Comparison of ENCODE assay signal across 10 mouse cellular contexts in genomic region chr19:7110875-7111274, GRCm38 (mm10). TPM values are rescaled to one million over a fixed set of nuclear protein-coding genes. Genes with fewer than 3 reads are reported as not detected.
DNase-seq lines count a peak whose midpoint lies in the region; ATAC-seq and TF ChIP-seq lines count a peak whose summit lies in the region.
"Had no signal": no experiment of that assay in that cellular context is flagged by ENCODE, and none has a peak within 500 bp of the region (broad histone marks: within the 10 kb centered on the region; RNA-seq: fewer than 3 reads in every experiment).

No protein-coding gene starts in this region.

- H3K4me3 ChIP-seq in heart, embryonic 11.5 days (ENCODE audit: low read depth, low read length), result no peak overlapping the region
- no peak overlapping the region for H3K4me3 ChIP-seq in lung, postnatal 0 days (ENCODE audit: low read depth, low read length)
- no peak overlapping the region for H3K4me3 ChIP-seq in lung, adult 2 months (replicated peaks; ENCODE audit: extremely low read depth, low read depth, low read length)
- H3K4me3 ChIP-seq: neural tube, embryonic 15.5 days had no signal

- DNase-seq in heart, postnatal 14 days, result no peak
- DNase-seq in lung, postnatal 0 days (ENCODE audit: low spot score), result peak; percentile 59
- no peak for DNase-seq in lung, adult 2 months
- DNase-seq in gonadal fat pad, adult 2 months (ENCODE audit: low read depth), result peak; percentile 26
- DNase-seq in lung, postnatal 36 days, result peak; percentile 30
- DNase-seq in urinary bladder, postnatal 4 days (ENCODE audit: low spot score in 2 of 2), result no peak
- no peak for DNase-seq in layer of hippocampus, adult 9-10 months (ENCODE audit: low spot score)
- DNase-seq: cerebellum, postnatal 36 days had no signal

- H3K27ac ChIP-seq in heart, embryonic 11.5 days (ENCODE audit: low read depth, low read length), result 0 out of 2 replicates have a peak overlapping the region, but pooled peaks have one; percentile 10
- H3K27ac ChIP-seq in lung, postnatal 0 days (ENCODE audit: low read length), result no peak overlapping the region
- H3K27ac ChIP-seq: neural tube, embryonic 15.5 days had no signal

- H3K4me2 ChIP-seq in heart, embryonic 11.5 days, result no peak overlapping the region
- no peak overlapping the region for H3K4me2 ChIP-seq in lung, postnatal 0 days (replicated peaks; ENCODE audit: low read depth, low read length)
- H3K4me2 ChIP-seq: neural tube, embryonic 15.5 days had no signal

- H3K36me3 ChIP-seq in heart, embryonic 11.5 days (ENCODE audit: control insufficient read depth, insufficient read depth, low read length), result no peaks in the 10 kb centered on the region
- H3K36me3 ChIP-seq in lung, postnatal 0 days (ENCODE audit: insufficient read depth, low read length), result no peaks in the 10 kb centered on the region
- H3K36me3 ChIP-seq: neural tube, embryonic 15.5 days had no signal

- TF ChIP-seq POLR2A in lung, adult 2 months (IDR thresholded peaks at IDR 0.05; ENCODE audit: borderline replicate concordance, extremely low read depth, low read depth, low read length), result no peak

- H3K4me1 ChIP-seq in heart, embryonic 11.5 days (ENCODE audit: control insufficient read depth, insufficient read depth, low read length), result peaks cover 19% of the 10 kb centered on the region
- H3K4me1 ChIP-seq in lung, postnatal 0 days (ENCODE audit: insufficient read depth, low read depth, low read length), result peaks cover 8% of the 10 kb centered on the region; the same call in 1 of the 2 replicates
- peaks cover 2% of the 10 kb centered on the region; the same call in 1 of the 2 replicates for H3K4me1 ChIP-seq in lung, adult 2 months (ENCODE audit: control insufficient read depth, insufficient read depth, low read length)

- no peak for ATAC-seq in heart, embryonic 11.5 days (replicated peaks; ENCODE audit: insufficient number of reproducible peaks, low FRiP score, low TSS enrichment)
- ATAC-seq in lung, postnatal 0 days, result peak; percentile 58

- WGBS in heart, embryonic 11.5 days (ENCODE audit: insufficient replicate concordance), result 65% methylated on average over 6 of the region's 6 CpGs
- 38% methylated on average over 6 of the region's 6 CpGs for WGBS in lung, postnatal 0 days
- 64% methylated on average over 6 of the region's 6 CpGs for WGBS in lung, adult 2 months

- no peak for TF ChIP-seq EP300 in lung, postnatal 0 days (IDR thresholded peaks at IDR 0.05)

- no peaks in the 10 kb centered on the region for H3K9me3 ChIP-seq in heart, embryonic 11.5 days (replicated peaks; ENCODE audit: control insufficient read depth, low read length)
- H3K9me3 ChIP-seq in lung, postnatal 0 days (ENCODE audit: low read length), result no peaks in the 10 kb centered on the region
- H3K9me3 ChIP-seq: neural tube, embryonic 15.5 days had no signal

- H3K27me3 ChIP-seq in heart, embryonic 11.5 days (ENCODE audit: control insufficient read depth, insufficient read depth, low read length), result peaks cover 6% of the 10 kb centered on the region; the same call in 1 of the 2 replicates
- no peaks in the 10 kb centered on the region for H3K27me3 ChIP-seq in lung, postnatal 0 days (replicated peaks; ENCODE audit: insufficient read depth, low read length)
- H3K27me3 ChIP-seq: neural tube, embryonic 15.5 days had no signal

- intact Hi-C loops in heart, postnatal 14 days (cut with DNase I), result no loop called here

- H3K9ac ChIP-seq in heart, embryonic 11.5 days (ENCODE audit: low read depth, low read length), result 0 out of 2 replicates have a peak overlapping the region, but pooled peaks have one; percentile 34
- no peak overlapping the region for H3K9ac ChIP-seq in lung, postnatal 0 days (replicated peaks; ENCODE audit: low read depth)
- H3K9ac ChIP-seq: neural tube, embryonic 15.5 days had no signal

- TF ChIP-seq CTCF in lung, postnatal 0 days (IDR thresholded peaks at IDR 0.05), result no peak
- no peak for TF ChIP-seq CTCF in lung, adult 2 months (IDR thresholded peaks at IDR 0.05; ENCODE audit: insufficient read depth, low read length)

RNA-seq across cellular contexts. Expression of gene Flrt1, which starts 5.3 kb away (rescaled TPM):
- 0.79 and 0.97 TPM in 2 replicates for polyA plus RNA-seq in heart, embryonic 11.5 days (2014; fragmentation: Nextera tagmentation; extraction: Ambion mirVana)
- total RNA-seq in heart, postnatal 14 days (2021), result 1 to 10 TPM in 1 of 2 experiments, under 1 TPM in 1; 0.98 to 1.0 TPM
- polyA plus RNA-seq in lung, postnatal 0 days (2015; fragmentation: Nextera tagmentation; extraction: Ambion mirVana), result 0.17 and 0.19 TPM in 2 replicates
- 0.29 and 0.40 TPM in 2 replicates for polyA plus RNA-seq in lung, adult 2 months (2012; rRNA removed)
- polyA plus RNA-seq in gonadal fat pad, adult 2 months (2012; rRNA removed), result 0.51 and 0.91 TPM in 2 replicates

RNA-seq across cellular contexts. Expression of gene Macrod1, which starts 54.3 kb away (rescaled TPM):
- 13.3 and 16.7 TPM in 2 replicates for polyA plus RNA-seq in heart, embryonic 11.5 days (2014; fragmentation: Nextera tagmentation; extraction: Ambion mirVana)
- total RNA-seq in heart, postnatal 14 days (2021), result 100 to 1,000 TPM; 181 to 186 TPM
- 16.0 and 19.4 TPM in 2 replicates for polyA plus RNA-seq in lung, postnatal 0 days (2015; fragmentation: Nextera tagmentation; extraction: Ambion mirVana)
- 42.0 and 44.3 TPM in 2 replicates for polyA plus RNA-seq in lung, adult 2 months (2012; rRNA removed)
- 29.9 and 42.2 TPM in 2 replicates for polyA plus RNA-seq in gonadal fat pad, adult 2 months (2012; rRNA removed)

Comparison
In these comparisons a context has a peak if more than half of its experiments do, and no peak if none do; other contexts are left out.
1. DNase-seq: peak in lung, postnatal 0 days (single experiment), gonadal fat pad, adult 2 months (single experiment) and lung, postnatal 36 days (single experiment); none in heart, postnatal 14 days (0 of 2), lung, adult 2 months (single experiment), urinary bladder, postnatal 4 days (0 of 2) and layer of hippocampus, adult 9-10 months (single experiment).